Mouse (Mus musculus): ENCODE results near the gene Gart.
"Not testable (repeated sequence)": the region's sequence is repeated elsewhere in the genome, so short reads cannot be mapped to it uniquely, and the experiment has no call there.

Gene Gart

DNA sequence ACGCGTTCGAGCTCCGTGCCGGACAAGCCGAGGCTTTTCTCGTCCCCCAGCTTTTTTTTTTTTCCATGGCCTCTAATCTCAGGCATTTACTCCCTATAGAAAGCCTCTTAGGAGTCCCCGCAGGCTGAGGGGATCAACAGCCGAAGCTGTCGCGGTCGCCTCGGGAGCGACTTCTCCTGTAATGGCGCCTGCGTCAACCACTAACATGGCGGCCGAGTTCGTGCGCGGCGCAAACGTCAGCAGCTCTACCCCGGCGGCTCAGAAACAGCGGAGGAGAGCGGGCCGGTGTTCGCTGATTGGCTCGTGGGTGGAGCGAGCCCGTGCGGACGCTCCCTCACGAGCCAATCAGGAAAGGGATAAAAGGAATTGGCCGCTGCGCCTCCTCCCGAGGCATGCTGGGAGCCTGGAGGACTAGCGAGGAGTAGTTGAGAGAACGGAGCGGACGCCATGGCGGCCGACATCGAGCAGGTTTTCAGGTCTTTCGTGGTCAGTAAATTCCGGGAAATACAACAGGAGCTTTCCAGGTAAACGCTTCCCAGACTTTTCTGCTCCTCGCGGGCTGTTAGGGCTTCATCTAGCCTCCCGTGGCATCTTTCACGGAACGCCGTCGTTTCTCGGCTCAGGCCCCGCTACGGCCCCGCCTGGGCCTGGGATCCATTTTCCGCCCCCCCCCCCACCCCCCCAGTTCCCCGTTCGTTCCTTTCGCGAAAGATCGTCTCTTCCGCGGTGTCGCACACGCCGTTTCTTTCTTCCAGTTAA, 888 bp upstream of the Gart start, which contains the start of gene Son:
Gene Son (plus strand): TSS at position 46 of the 759 bp plus-strand sequence.
- DNase-seq (ENCODE audit: low spot score): peak; percentile 82

DNA sequence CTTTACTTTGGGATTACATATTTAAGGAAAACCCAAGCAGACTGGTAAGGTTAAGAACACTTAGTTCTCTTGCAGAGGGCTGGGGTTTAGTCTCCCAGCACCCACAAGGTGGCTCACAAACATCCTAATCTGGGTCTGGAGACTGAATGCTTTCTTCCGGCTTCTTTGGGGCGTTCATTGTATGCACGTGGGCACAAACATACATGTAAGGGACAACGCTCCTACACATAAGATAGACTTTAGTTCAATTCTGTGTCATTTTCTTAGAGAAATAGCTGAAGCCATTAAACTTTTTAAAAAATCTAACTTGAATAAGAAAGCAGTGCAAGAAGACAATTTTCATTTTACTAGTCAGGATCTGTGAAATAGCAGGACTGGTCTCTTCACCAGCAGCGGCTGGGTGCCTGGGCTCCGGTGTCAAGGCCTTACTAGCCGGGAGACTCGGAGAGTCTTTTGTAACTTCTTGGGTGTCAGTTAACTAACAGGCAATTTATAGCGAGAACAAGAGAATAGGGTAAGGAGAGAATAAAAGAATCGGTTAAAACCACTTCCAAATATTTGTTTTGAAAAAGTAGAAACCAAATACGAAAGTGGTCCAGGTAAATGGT, 653 bp downstream of the Gart start:
- DNase-seq (ENCODE audit: low spot score): no peak

DNA sequence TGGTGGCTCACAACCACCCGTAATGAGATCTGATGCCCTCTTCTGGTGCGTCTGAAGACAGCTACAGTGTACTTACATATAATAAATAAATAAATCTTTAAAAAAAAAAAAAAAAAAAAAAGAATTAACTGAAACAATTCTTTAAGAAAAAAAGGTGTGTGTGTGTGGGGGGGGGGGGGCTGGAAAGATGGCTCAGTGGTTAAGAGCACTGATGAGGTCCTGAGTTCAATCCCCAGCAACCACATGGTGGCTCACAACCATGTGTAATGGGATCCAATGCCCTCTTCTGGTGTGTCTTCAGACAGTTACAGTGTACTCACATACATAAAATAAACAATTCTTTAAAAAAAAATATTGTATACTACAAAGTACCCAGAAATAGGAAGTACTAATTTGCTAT, 1.3 kb downstream of the Gart start:
- not testable (repeated sequence) for DNase-seq (ENCODE audit: low spot score)

DNA sequence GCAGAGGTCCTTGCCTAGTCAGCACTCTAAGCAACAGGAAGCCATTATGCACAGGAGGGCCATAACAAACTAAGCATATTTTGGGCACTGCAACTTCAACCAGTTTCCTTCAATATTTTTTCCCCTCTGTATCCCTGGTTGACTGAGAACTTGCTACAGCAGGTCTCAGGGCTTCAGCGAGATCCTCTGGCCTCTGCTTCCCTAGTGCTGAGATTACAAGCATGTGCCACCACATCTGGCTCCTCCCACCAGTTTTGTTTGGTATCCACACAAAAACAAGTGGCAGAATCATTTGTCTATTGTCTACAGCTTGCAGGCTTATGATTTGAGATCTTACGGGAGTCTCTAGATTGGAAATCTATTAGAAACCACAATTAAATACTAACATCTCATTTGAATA, 1.9 kb downstream of the Gart start:
- no peak for DNase-seq (ENCODE audit: low spot score)

DNA sequence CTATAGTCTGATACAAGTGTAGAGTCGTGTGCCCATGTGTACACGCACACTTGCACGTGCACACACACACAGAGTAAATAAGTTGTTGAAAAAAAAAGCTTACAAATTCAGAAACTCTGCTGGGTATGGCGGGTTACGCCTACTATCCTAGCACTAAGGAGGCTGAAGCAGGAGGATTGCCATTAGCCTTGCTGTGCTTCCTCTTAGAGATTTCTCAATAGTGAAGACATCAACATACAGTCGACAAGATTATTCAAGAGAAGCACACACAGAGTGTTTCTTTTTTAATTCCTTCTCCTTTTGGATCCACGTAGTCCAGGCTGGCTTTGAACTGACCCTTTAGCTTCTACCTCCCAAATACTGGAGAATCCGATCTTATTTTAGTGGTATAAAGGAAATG, 6.6 kb downstream of the Gart start:
- no peak for DNase-seq (ENCODE audit: low spot score)

DNA sequence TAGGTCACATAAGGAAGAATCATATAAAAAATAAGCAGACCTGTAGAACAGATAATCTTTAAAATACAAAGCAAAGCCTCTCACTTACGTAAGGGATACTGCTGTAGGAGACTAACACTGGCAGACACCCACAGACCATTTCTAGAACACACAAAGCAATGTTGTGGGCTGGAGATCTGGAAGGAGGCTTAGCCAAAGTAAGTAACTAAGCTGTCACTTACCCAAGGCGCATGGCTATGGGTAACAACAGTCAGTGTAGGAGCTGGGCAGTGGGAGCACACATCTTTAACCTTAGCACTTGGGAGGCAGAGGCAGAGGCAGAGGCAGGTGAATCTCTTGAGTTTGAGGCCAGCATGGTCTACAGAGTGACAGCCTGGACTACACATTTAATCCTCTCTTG, 7.1 kb downstream of the Gart start:
- no peak for DNase-seq (ENCODE audit: low spot score)

DNA sequence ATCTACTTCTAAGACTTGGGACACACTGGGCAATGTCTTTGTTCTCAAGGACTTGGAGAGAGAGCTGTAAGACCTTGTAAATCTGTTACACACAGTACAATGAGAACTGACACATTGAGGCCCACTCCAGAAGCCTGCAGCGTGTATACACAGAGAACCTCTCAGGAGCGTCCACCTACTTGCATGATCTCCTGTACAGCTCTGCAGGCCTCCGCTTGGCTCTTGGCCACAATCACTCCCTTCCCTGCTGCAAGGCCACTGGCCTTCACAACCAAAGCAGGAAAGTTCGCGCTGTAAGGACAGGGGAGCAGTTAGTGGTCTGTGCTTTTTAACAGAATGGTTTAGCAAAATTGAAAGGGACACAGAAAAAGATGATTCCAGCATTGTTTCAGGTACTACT, 7.6 kb downstream of the Gart start:
- no peak for DNase-seq (ENCODE audit: low spot score)

DNA sequence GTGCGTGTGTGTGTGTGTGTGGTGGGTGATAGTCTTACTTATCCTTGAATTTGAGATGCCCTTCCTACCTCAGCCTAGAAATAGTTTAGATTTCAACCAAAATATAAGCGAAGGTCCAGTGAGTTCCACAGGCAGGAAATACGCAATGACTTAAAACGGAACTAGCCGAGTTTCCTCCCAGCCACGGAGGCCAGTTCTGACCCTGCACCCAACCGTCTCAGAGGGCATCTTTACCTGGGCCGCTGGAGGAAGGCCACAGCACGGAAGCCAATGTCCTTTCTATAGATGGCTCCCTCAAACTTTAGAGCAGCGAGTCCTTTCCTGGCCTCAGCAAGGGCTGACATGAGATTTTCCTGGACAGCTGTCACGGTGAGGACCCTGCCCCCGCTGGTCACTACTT, 13.1 kb downstream of the Gart start:
- no peak for DNase-seq (ENCODE audit: low spot score)

DNA sequence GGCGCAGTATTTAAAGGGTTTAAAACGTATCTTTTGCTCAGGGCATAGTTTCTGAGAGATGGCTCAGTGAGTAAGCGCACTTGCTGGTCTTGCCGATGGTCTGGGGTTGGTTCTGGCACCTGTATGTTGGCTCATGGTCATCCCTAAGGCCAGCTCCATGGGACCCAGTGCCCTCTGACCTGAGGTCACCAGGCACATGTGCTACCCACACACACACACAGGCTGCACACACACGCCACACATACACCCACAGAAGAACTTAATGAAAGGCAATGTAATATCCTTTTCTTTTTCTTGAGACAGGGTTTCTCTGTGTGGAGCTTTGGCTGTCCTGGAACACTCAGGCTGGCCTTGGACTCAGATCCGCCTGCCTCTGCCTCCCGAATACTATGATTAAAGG, 13.8 kb downstream of the Gart start:
- DNase-seq (ENCODE audit: low spot score): no peak

DNA sequence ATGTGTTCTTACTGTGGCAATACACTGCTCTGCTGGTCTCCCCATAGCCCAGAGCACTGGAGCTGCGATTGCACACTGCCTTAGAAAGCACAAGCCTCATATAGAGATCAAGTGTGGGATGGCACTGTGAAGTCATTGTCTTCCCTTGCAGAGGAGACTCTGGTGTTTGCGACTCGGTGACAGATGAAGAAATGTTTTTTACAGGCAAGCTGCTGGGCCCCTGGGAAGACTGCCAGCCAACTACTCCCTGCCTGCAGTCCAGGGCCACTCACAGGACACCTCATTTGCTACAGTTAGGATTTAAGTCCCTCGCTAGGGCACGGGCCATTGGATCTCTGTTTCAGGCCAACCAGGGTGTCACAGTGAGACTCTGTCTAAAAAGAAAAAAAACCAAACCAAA, 14.3 kb downstream of the Gart start:
- no peak for DNase-seq (ENCODE audit: low spot score)

DNA sequence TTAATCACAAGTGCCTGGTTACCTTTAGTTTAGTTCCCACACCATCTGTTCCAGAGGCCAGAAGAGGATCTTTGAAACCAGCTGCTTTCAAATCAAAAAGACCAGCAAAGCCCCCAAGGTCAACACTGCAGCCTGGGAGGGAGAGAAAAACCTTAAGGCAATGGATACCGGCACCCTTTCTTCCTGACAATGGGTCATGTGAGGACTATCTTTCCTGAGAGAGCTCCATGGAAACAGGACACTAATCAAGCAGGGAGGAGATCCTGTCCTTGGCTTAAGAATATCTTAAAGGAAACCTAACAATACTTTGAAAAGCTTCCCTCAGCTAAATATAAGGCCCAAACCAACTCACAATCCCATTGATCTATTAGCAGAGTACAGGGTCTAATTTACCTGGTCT, 16.2 kb downstream of the Gart start:
- no peak for DNase-seq (ENCODE audit: low spot score)

DNA sequence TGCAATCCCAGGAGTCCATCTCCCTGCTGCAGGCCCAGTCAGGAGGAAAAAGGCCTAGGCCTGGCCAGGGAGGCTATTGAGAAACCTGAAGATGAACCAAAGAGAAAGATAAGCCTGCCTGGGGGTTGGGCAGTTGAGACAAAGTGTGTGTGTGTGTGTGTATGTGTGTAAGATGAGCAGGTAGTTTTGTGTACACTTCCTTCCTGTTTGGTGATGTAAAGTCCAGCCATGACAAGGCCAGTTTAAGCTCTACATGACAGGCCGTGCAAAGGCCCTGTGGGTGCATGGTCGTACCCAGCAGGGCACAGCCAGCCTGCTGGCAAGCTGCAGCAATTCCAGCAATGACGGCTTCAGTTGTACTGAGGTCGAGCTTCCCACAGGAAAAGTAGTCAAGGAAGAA, 17.0 kb downstream of the Gart start:
- DNase-seq (ENCODE audit: low spot score): no peak

DNA sequence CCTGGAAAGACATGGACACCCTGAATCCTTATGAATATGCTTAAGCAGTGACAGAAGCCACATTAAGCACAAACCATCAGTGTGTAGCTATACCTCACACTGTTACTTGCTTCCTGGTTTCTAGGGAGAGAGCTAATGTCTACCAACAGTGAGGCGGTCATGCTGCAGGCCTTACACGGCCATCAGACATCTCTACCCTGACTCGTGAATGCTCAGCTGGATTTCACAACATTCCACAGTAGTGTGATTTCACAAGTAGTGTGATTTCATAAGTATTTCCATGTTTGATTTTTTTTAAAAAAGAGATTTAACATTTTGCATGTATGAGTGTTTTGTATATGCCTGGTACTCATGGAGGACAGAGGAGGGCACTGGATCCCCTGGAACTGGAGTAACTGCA, 18.1 kb downstream of the Gart start:
- DNase-seq (ENCODE audit: low spot score): no peak

DNA sequence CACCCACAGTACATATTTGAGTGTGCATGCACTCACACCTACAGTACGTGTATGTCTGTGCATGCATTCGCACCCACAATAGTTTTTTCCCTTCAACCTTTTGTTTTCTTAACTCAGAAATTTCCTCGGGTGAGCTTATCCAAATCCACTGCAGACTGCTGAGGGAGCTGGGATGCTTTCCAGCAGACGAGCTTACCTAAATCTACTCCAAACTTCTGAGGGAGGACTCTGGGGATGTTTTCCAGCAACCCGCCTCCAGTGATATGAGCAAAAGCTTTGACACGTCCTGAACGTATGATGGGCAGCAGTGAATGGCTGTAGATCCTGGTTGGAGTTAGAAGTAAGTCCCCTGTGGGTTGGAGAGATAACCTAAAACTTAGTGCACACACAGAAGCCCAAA, 18.9 kb downstream of the Gart start:
- no peak for DNase-seq (ENCODE audit: low spot score)

DNA sequence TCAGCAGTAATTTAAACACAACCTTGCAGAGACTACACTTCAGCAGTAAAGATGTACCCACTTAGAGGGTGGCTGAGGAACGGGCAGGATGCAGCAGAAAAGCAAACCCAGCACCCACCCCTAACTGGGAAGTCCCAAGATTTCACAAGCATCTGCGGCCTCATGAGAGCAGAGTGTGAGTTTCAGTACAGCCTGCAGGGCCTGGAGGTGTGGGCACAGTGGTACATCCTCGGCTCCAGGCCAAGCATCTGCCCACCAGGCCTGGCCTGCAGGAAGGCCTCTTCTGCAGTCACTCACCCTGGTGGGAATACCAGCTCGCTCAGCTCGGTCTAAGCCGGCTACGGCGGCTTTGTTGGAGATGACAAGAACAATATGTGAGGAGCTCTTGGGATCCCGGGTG, 23.7 kb downstream of the Gart start:
- no peak for DNase-seq (ENCODE audit: low spot score)

DNA sequence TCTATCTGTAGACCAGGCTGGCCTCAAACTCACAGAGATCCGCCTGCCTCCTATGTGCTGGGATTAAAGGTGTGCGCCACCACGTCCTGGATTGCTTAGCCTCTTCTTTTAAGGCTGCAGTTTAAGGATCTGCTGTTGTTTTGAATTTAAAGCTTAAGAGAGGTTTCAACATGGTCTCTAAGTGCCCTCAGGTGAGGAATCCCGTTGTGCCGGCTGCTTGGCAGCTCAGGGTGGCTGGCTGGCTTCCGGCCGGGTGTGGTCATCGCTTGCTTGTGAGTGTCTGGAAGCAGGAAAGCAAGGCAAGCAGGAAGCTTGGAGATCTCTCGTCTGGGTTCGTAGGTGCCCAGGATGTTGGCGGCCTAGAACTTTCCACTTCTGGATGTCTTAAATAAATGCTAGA, 25.8 kb downstream of the Gart start:
- DNase-seq (ENCODE audit: low spot score): no peak

DNA sequence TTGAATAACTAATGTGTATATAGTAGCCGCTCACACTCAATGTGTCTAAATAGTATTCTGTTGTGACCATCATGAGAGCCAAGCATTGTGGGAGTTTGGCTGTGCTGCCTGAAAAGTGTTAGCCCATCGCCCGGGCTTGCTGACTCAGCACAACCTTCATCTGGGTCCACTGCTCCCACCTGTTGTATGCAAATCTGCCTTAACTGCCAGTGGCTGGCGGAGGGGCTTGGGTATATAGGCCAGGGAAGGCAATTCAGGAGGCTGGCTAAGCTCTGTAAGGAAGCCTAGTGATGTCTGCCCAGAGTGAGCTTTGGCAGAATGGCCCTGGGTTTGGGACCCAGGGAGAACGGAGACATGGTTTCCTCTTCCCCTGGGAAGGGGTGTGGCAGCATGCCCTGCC, 26.6 kb downstream of the Gart start:
- no peak for DNase-seq (ENCODE audit: low spot score)

DNA sequence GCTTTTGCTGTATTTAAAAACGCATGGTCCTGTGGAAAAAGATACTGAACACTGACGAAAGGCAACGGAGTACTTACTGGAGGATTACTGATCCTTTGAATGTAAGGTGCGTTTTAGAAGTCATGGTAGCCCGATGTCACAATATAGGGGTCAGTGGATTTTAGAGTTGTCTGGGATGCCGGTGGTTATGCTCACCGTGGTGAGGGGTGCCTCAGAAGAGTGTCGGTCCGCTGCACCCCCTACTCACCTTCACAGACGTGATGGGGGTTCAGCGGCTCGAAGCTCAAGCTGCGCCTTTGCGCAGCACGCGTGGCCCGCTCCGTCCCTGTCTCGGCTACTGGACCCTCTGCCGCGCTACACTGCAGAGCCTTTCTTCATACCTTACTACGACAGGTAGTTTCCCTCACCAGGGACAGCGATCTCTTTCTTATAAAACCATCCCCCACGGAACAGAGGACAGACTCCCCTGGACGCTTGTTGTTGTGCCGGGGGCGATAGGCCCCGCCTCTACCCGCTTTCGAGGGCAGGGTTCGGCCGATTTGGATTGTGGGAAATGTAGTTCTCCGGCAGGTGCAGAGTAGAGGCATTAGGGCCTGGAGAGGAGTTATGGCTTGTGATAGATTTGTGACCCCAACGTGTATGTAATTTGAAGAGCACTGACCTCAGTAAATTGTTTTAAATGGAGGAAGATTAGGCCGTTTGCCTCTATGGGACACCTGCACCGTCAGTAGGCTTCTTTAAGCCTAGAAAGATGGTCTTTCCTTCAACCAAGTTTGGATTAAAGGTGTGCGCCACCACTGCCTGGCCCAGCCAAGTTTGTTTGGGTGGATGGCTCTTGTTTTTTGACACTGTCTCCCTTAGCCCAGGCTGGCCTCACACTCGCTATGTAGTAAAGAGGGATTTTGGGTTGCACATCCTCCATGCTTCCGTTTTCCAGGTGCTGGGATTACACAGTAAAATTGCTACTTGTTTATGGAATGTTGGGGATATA, 27.9 kb downstream of the Gart start, which contains the start of gene Dnajc28:
Gene Dnajc28 (minus strand): TSS at position 516 of the 991 bp plus-strand sequence.
- no peak for DNase-seq (ENCODE audit: low spot score)

DNA sequence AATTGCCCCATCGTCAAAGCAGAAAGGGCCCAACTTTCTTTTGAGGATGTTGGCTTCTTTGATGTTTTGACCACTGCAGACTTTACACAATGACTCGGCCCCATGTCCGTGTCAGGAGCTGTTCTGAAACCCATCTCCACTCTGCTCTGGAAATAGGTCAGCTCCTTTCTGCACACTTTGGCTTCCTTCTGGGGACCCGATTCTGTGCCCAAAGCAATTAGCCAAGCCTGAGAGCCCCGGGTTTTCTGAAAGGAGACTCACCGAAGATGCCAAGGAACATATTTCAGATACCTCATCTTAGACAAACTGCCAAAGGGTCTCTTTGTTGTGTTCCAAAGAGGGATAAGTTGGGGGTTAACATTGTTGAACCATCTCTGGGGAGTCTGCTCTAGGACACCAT, 32.2 kb downstream of the Gart start:
- DNase-seq (ENCODE audit: low spot score): no peak

DNA sequence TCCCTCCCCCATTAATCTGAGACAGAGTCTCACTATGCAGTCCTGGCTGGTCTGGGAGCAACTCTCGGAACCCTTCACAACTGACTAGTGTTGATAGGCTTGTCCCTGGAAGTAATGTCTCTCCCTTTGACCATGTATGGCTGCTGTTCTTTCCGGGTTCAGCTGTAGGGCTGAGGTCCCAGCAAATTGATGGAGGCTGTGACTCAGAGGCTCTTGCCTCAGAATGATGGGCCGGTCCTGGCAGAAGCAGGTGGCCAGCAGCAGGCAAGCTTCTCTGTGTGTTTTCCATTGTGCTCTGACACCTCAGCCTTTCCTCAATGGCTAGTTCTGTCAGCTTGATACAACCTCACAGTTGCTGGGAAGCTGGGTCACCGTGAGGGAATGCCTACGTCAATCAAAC, 34.2 kb downstream of the Gart start:
- DNase-seq (ENCODE audit: low spot score): no peak

DNA sequence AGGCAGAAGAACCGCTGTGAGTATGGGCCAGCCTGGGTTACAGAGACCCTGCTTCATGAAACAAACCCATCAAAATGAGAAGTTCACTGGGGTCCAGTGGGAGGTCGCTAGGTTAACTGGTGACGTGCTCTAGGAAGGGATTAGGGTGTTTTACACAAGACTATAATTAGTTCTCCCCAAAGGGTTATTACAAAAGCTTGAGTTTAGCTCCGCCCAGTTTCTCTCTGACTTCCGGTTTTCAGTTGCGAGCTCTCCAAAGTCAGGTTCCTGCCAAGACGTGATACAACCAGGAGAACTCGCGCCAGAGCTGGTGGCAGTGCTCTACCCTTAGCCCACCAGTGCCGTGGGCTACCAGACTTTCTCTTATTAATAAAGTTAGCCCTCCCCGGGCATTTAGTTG, 35.5 kb downstream of the Gart start:
- DNase-seq (ENCODE audit: low spot score): no peak

DNA sequence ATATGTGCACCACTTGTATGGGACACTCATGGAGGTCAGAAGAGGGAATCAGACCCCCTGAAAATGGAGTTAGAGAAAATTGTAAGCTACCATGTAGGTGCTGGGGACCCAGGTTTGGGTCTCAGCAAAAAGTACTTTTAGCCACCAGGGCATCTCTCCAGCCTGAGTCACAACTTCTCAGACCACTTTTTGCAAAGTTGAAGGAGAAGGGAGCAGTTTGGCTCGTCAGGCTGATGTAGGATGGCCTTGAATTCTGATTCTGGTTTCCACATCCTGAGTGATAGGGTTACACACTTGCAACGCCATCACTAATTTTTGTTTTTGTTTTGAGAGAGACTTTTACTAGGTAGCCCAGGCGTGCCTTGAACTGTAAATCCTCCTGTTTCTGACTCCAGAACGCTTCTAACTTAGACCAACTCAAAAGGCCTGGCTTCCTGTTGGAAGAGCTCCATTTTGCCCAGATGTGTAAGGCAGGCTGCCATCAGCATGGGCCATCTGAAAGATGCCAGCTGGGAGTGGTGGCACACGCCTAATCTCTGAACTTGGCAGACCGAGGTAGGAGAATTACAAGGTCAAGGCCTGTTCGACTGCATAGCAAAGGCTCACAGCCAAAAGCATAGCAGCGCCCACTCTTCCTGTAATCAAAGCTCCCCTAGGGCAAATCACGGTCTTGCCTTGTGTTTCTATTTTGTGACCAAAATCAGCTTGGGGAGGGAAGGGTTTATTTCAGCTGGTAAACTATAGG, 37.1 kb downstream of the Gart start:
- no peak for DNase-seq (ENCODE audit: low spot score)
